Mouse (Mus musculus): Measurements from ENCODE around the gene Zwilch. TPM values are rescaled to one million over a fixed set of nuclear protein-coding genes. Genes with fewer than 3 reads are reported as not detected.

Gene Zwilch
- polyA plus RNA-seq (2015; fragmentation: Nextera tagmentation; extraction: Ambion mirVana) = 13.3 and 13.5 TPM in 2 replicates

- peak; percentile 81 for ATAC-seq (ENCODE audit: low read depth)
- peaks cover 31% of the 10 kb centered on the region for H3K36me3 ChIP-seq (ENCODE audit: control insufficient read depth, insufficient read depth)
These were observed at the start of gene Zwilch, which contains the start of gene Rpl4 for GRCm38 (mm10) chr9:64172816-64173665. Zwilch (minus strand) TSS chr9:64173104. Rpl4 (plus strand) TSS chr9:64173375.

GRCm38 (mm10) chr9:64222098-64222497 lies 49.2 kb upstream of the Zwilch start:
- Histone ChIP-seq H3K27me3 (ENCODE audit: control insufficient read depth, insufficient read depth, low read depth, low read length) (no peaks in the 10 kb centered on the region), H3K4me2 (ENCODE audit: low read depth, low read length) (no peak overlapping the region), H3K9me3 (replicated peaks; ENCODE audit: control insufficient read depth, low read length) (no peaks in the 10 kb centered on the region), H3K36me3 (ENCODE audit: control insufficient read depth, insufficient read depth) (no peaks in the 10 kb centered on the region), H3K27ac (ENCODE audit: low read length) (no peak overlapping the region), H3K9ac (ENCODE audit: low read depth, low read length) (no peak overlapping the region), H3K4me1 (ENCODE audit: control insufficient read depth, low read depth, low read length) (no peaks in the 10 kb centered on the region; the same call in none of the 2 replicates), H3K4me3 (ENCODE audit: low read depth, low read length) (no peak overlapping the region)
- WGBS (ENCODE audit: insufficient replicate concordance) = 28% methylated on average over 2 of the region's 2 CpGs
- ATAC-seq (ENCODE audit: low read depth) = no peak

More at GRCm38 (mm10) chr9:64172816-64173665, at the start of gene Zwilch, which contains the start of gene Rpl4:
- Histone ChIP-seq H3K9me3 (replicated peaks; ENCODE audit: control insufficient read depth, low read length) (no peaks in the 10 kb centered on the region), H3K27me3 (ENCODE audit: control insufficient read depth, insufficient read depth, low read depth, low read length) (no peaks in the 10 kb centered on the region), H3K9ac (ENCODE audit: low read depth, low read length) (peak within 1 kb of the TSS; percentile 83), H3K27ac (ENCODE audit: low read length) (peak within 1 kb of the TSS; percentile 86), H3K4me1 (ENCODE audit: control insufficient read depth, low read depth, low read length) (peaks cover 22% of the 10 kb centered on the region), H3K4me2 (ENCODE audit: low read depth, low read length) (peak within 1 kb of the TSS; percentile 73), H3K4me3 (ENCODE audit: low read depth, low read length) (peak within 1 kb of the TSS; percentile 74)
- under 1% methylated on average over 42 of the region's 42 CpGs for WGBS (ENCODE audit: insufficient replicate concordance)

DNA sequence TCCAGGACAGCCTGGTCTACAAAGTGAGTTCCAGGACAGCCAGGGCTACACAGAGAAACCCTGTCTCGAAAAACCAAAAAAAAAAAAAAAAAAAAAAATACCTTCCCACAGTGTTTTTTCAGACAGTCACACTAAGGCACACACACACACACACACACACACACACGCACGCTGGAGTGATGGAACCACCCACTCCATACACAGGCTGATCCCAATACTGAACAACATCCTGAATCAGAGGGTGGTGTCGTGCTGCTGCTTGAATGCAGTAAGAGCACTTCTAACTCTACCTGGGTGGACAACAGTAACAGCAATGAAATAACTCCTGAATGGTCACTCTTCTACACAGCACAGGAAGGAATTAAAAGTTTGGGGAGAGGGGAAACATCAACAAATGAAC lies 48.6 kb upstream of the Zwilch start:
- 65% methylated on average over 4 of the region's 4 CpGs for WGBS (ENCODE audit: insufficient replicate concordance)
- Histone ChIP-seq H3K9ac (ENCODE audit: low read depth, low read length) (no peak overlapping the region), H3K4me3 (ENCODE audit: low read depth, low read length) (no peak overlapping the region), H3K36me3 (ENCODE audit: control insufficient read depth, insufficient read depth) (no peaks in the 10 kb centered on the region), H3K4me1 (ENCODE audit: control insufficient read depth, low read depth, low read length) (no peaks in the 10 kb centered on the region; the same call in none of the 2 replicates), H3K9me3 (replicated peaks; ENCODE audit: control insufficient read depth, low read length) (no peaks in the 10 kb centered on the region), H3K27me3 (ENCODE audit: control insufficient read depth, insufficient read depth, low read depth, low read length) (no peaks in the 10 kb centered on the region), H3K4me2 (ENCODE audit: low read depth, low read length) (no peak overlapping the region), H3K27ac (ENCODE audit: low read length) (no peak overlapping the region)
- ATAC-seq (ENCODE audit: low read depth) = no peak

- WGBS (ENCODE audit: insufficient replicate concordance) = 65% methylated on average over 1 of the region's 1 CpGs
- no peaks in the 10 kb centered on the region for H3K27me3 ChIP-seq (ENCODE audit: control insufficient read depth, insufficient read depth, low read depth, low read length)
- no peak for ATAC-seq (ENCODE audit: low read depth)
- no peak overlapping the region for H3K4me2 ChIP-seq (ENCODE audit: low read depth, low read length)
- H3K9me3 ChIP-seq (replicated peaks; ENCODE audit: control insufficient read depth, low read length) = no peaks in the 10 kb centered on the region
- H3K27ac ChIP-seq (ENCODE audit: low read length) = no peak overlapping the region
- no peaks in the 10 kb centered on the region; the same call in none of the 2 replicates for H3K4me1 ChIP-seq (ENCODE audit: control insufficient read depth, low read depth, low read length)
- no peaks in the 10 kb centered on the region for H3K36me3 ChIP-seq (ENCODE audit: control insufficient read depth, insufficient read depth)
- no peak overlapping the region for H3K9ac ChIP-seq (ENCODE audit: low read depth, low read length)
- no peak overlapping the region for H3K4me3 ChIP-seq (ENCODE audit: low read depth, low read length)
These were observed 47.7 kb upstream of the Zwilch start for GRCm38 (mm10) chr9:64220603-64221002.

DNA sequence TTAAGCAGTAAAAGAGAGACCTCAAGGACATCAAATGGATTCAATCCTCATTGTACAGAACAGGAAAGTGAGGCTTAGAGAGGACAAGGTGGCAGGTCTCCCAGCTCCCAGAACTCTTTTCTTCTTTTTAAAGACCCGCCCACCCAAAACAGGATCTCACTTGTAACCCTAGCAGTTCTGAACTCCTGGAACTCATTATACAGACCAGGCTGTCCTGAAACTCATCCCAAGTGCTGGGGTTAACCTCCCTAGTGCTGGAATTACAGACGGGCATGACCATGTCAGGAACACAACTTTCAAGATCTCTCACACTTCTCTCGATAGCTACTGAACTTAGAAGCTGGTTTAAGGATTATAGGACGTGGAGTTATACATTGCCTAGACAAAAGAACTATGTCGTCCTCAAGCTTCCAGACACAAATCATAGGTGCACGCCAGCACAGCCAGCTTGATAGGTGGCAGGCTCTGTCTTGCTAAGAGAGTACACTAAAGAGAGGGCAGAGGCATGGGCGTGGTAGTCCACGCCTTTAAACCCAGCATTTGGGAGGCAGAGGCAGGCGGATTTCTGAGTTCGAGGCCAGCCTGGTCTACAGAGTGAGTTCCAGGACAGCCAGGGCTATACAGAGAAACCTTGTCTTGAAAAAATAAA lies 47.0 kb upstream of the Zwilch start:
- Histone ChIP-seq H3K9me3 (replicated peaks; ENCODE audit: control insufficient read depth, low read length) (no peaks in the 10 kb centered on the region), H3K4me3 (ENCODE audit: low read depth, low read length) (no peak overlapping the region), H3K9ac (ENCODE audit: low read depth, low read length) (no peak overlapping the region), H3K27ac (ENCODE audit: low read length) (no peak overlapping the region), H3K27me3 (ENCODE audit: control insufficient read depth, insufficient read depth, low read depth, low read length) (no peaks in the 10 kb centered on the region), H3K36me3 (ENCODE audit: control insufficient read depth, insufficient read depth) (no peaks in the 10 kb centered on the region), H3K4me1 (ENCODE audit: control insufficient read depth, low read depth, low read length) (no peaks in the 10 kb centered on the region; the same call in none of the 2 replicates), H3K4me2 (ENCODE audit: low read depth, low read length) (no peak overlapping the region)
- 67% methylated on average over 10 of the region's 10 CpGs for whole genome bisulfite sequencing (ENCODE audit: insufficient replicate concordance)
- no peak for ATAC-seq (ENCODE audit: low read depth)

- Histone ChIP-seq H3K27ac (ENCODE audit: low read length) (no peak overlapping the region), H3K4me1 (ENCODE audit: control insufficient read depth, low read depth, low read length) (no peaks in the 10 kb centered on the region; the same call in none of the 2 replicates), H3K9ac (ENCODE audit: low read depth, low read length) (no peak overlapping the region), H3K4me3 (ENCODE audit: low read depth, low read length) (no peak overlapping the region), H3K4me2 (ENCODE audit: low read depth, low read length) (no peak overlapping the region), H3K27me3 (ENCODE audit: control insufficient read depth, insufficient read depth, low read depth, low read length) (no peaks in the 10 kb centered on the region), H3K9me3 (replicated peaks; ENCODE audit: control insufficient read depth, low read length) (no peaks in the 10 kb centered on the region), H3K36me3 (ENCODE audit: control insufficient read depth, insufficient read depth) (no peaks in the 10 kb centered on the region)
- WGBS (ENCODE audit: insufficient replicate concordance) = 71% methylated on average over 1 of the region's 1 CpGs
- no peak for ATAC-seq (ENCODE audit: low read depth)
These were observed 46.4 kb upstream of the Zwilch start for GRCm38 (mm10) chr9:64219305-64219704.

DNA sequence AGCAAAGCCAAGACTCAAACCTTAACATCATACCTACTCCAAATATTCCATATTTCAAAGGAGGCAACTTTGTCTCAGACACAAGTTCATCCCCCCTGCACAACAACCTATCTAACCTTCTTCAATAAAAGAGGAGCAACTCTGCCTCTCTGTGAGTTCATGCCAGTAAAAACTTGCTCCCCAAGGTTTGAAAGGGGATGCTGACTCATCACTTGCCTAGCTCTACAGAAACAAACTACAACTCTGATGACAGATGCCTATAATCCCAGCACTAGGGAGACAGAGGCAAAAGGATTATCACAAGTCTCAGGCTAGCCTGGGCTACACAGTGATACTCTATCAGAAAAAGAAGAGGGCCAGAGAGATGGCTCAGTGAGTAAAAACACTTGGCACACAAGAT lies 45.0 kb upstream of the Zwilch start:
- no peaks in the 10 kb centered on the region for H3K27me3 ChIP-seq (ENCODE audit: control insufficient read depth, insufficient read depth, low read depth, low read length)
- H3K27ac ChIP-seq (ENCODE audit: low read length) = no peak overlapping the region
- H3K36me3 ChIP-seq (ENCODE audit: control insufficient read depth, insufficient read depth) = no peaks in the 10 kb centered on the region
- H3K9me3 ChIP-seq (replicated peaks; ENCODE audit: control insufficient read depth, low read length) = no peaks in the 10 kb centered on the region
- no peaks in the 10 kb centered on the region; the same call in none of the 2 replicates for H3K4me1 ChIP-seq (ENCODE audit: control insufficient read depth, low read depth, low read length)
- H3K4me2 ChIP-seq (ENCODE audit: low read depth, low read length) = no peak overlapping the region
- no peak overlapping the region for H3K9ac ChIP-seq (ENCODE audit: low read depth, low read length)
- ATAC-seq (ENCODE audit: low read depth) = no peak
- H3K4me3 ChIP-seq (ENCODE audit: low read depth, low read length) = no peak overlapping the region

DNA sequence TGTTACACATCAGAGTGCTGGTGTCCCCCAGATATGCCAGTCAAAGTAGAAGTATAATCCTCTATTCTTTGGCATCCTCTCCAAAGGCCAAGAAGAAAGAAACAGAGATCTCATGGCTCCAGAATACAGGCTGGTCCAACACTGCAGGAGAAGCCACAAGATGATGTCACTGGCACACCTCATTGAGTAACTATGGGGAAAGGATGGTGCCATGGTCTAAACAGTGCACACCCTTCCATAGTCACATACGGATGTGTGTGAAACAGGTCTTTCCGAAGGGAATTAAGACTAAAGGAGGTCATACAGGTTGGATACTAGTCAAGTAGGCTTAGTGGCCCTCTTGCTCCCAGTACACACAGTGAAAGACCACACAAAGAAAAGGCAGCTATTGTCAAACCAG lies 43.7 kb upstream of the Zwilch start:
- WGBS (ENCODE audit: insufficient replicate concordance) = 68% methylated on average over 2 of the region's 2 CpGs
- Histone ChIP-seq H3K4me3 (ENCODE audit: low read depth, low read length) (no peak overlapping the region), H3K27ac (ENCODE audit: low read length) (no peak overlapping the region), H3K4me1 (ENCODE audit: control insufficient read depth, low read depth, low read length) (no peaks in the 10 kb centered on the region; the same call in none of the 2 replicates), H3K36me3 (ENCODE audit: control insufficient read depth, insufficient read depth) (no peaks in the 10 kb centered on the region), H3K9me3 (replicated peaks; ENCODE audit: control insufficient read depth, low read length) (no peaks in the 10 kb centered on the region), H3K4me2 (ENCODE audit: low read depth, low read length) (no peak overlapping the region), H3K9ac (ENCODE audit: low read depth, low read length) (no peak overlapping the region), H3K27me3 (ENCODE audit: control insufficient read depth, insufficient read depth, low read depth, low read length) (no peaks in the 10 kb centered on the region)
- ATAC-seq (ENCODE audit: low read depth) = no peak

DNA sequence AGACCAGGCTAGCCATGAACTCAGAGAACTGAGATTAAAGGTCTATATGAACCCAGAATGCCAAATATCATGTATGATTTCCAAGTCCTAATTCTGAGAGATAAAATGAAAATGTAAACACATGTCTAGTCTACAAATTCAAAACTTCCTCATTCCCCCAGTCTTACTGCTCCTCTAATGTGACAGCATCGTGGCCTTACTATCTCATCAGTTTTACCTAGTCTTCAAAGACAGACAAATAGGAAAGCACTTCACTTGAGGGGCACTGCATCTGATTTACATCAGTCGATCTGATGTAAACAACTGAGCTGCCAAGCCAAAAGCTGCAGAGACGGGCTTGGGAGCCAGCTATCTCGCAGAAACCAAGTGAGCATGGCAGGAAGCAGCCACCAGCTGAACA lies 43.2 kb upstream of the Zwilch start:
- H3K27ac ChIP-seq (ENCODE audit: low read length) = no peak overlapping the region

More for the DNA sequence above, 43.2 kb upstream of the Zwilch start:
- Histone ChIP-seq H3K4me1 (ENCODE audit: control insufficient read depth, low read depth, low read length) (no peaks in the 10 kb centered on the region; the same call in none of the 2 replicates), H3K4me2 (ENCODE audit: low read depth, low read length) (no peak overlapping the region), H3K27me3 (ENCODE audit: control insufficient read depth, insufficient read depth, low read depth, low read length) (no peaks in the 10 kb centered on the region), H3K9me3 (replicated peaks; ENCODE audit: control insufficient read depth, low read length) (no peaks in the 10 kb centered on the region), H3K4me3 (ENCODE audit: low read depth, low read length) (no peak overlapping the region), H3K36me3 (ENCODE audit: control insufficient read depth, insufficient read depth) (no peaks in the 10 kb centered on the region), H3K9ac (ENCODE audit: low read depth, low read length) (no peak overlapping the region)
- WGBS (ENCODE audit: insufficient replicate concordance) = 24% methylated on average over 4 of the region's 4 CpGs
- ATAC-seq (ENCODE audit: low read depth) = no peak
